Mouse (Mus musculus): ENCODE results near the gene 1110008P14Rik. TPM values are rescaled to one million over a fixed set of nuclear protein-coding genes. Genes with fewer than 3 reads are reported as not detected.

1110008P14Rik gene
- polyA plus RNA-seq, 1 experiment = 102 TPM

GRCm38 (mm10) chr2:32353007-32353542 is 28.7 kb downstream of the 1110008P14Rik start, which contains the start of gene Dnm1:
Dnm1 (minus strand) TSS chr2:32353338.
- peak within 1 kb of the TSS; percentile 93 for H3K4me3 ChIP-seq (ENCODE audit: control insufficient read depth, low read depth, low read length)
- H3K27ac ChIP-seq (ENCODE audit: control insufficient read depth, insufficient read depth, low read depth, low read length) = peak within 1 kb of the TSS; percentile 51
- H3K27me3 ChIP-seq (ENCODE audit: control insufficient read depth, insufficient read depth, low read length) = no peaks in the 10 kb centered on the region
- H3K36me3 ChIP-seq (ENCODE audit: control insufficient read depth, insufficient read depth, low read length) = no peaks in the 10 kb centered on the region
- peaks cover 9% of the 10 kb centered on the region for H3K4me1 ChIP-seq (ENCODE audit: control insufficient read depth, insufficient read depth, low read length)
- TF ChIP-seq POLR2A (IDR thresholded peaks at IDR 0.05; ENCODE audit: control insufficient read depth, low read depth, low read length) (peak; percentile 63), CTCF (IDR thresholded peaks at IDR 0.05; ENCODE audit: control insufficient read depth, insufficient read depth, insufficient replicate concordance, low read depth, low read length) (peak; percentile 91)

- no peaks in the 10 kb centered on the region for H3K27me3 ChIP-seq (ENCODE audit: control insufficient read depth, insufficient read depth, low read length)
- H3K4me1 ChIP-seq (ENCODE audit: control insufficient read depth, insufficient read depth, low read length) = peaks cover 9% of the 10 kb centered on the region
- no peak for TF ChIP-seq POLR2A (IDR thresholded peaks at IDR 0.05; ENCODE audit: control insufficient read depth, low read depth, low read length)
- TF ChIP-seq CTCF (IDR thresholded peaks at IDR 0.05; ENCODE audit: control insufficient read depth, insufficient read depth, insufficient replicate concordance, low read depth, low read length) = no peak
- H3K4me3 ChIP-seq (ENCODE audit: control insufficient read depth, low read depth, low read length) = peak within 1 kb of the TSS; percentile 93
- no peak within 1 kb of the TSS for H3K27ac ChIP-seq (ENCODE audit: control insufficient read depth, insufficient read depth, low read depth, low read length)
- H3K36me3 ChIP-seq (ENCODE audit: control insufficient read depth, insufficient read depth, low read length) = no peaks in the 10 kb centered on the region
Observed at GRCm38 (mm10) chr2:32352151-32353006, 29.4 kb downstream of the 1110008P14Rik start, which contains the start of gene Ciz1. Ciz1 (plus strand) TSS chr2:32352327.

- Histone ChIP-seq H3K36me3 (ENCODE audit: control insufficient read depth, insufficient read depth, low read length) (no peaks in the 10 kb centered on the region), H3K4me1 (ENCODE audit: control insufficient read depth, insufficient read depth, low read length) (peaks cover 9% of the 10 kb centered on the region), H3K27ac (ENCODE audit: control insufficient read depth, insufficient read depth, low read depth, low read length) (no peak overlapping the region), H3K4me3 (ENCODE audit: control insufficient read depth, low read depth, low read length) (no peak overlapping the region), H3K27me3 (ENCODE audit: control insufficient read depth, insufficient read depth, low read length) (no peaks in the 10 kb centered on the region)
- TF ChIP-seq POLR2A (IDR thresholded peaks at IDR 0.05; ENCODE audit: control insufficient read depth, low read depth, low read length) = no peak
Observed at GRCm38 (mm10) chr2:32351471-32351961, 30.2 kb downstream of the 1110008P14Rik start.

GRCm38 (mm10) chr2:32350471-32351051 is 31.2 kb downstream of the 1110008P14Rik start:
- Histone ChIP-seq H3K36me3 (ENCODE audit: control insufficient read depth, insufficient read depth, low read length) (no peaks in the 10 kb centered on the region), H3K27me3 (ENCODE audit: control insufficient read depth, insufficient read depth, low read length) (no peaks in the 10 kb centered on the region), H3K4me1 (ENCODE audit: control insufficient read depth, insufficient read depth, low read length) (peaks cover 9% of the 10 kb centered on the region), H3K4me3 (ENCODE audit: control insufficient read depth, low read depth, low read length) (no peak overlapping the region), H3K27ac (ENCODE audit: control insufficient read depth, insufficient read depth, low read depth, low read length) (no peak overlapping the region)
- TF ChIP-seq POLR2A (IDR thresholded peaks at IDR 0.05; ENCODE audit: control insufficient read depth, low read depth, low read length) = no peak
- TF ChIP-seq CTCF (IDR thresholded peaks at IDR 0.05; ENCODE audit: control insufficient read depth, insufficient read depth, insufficient replicate concordance, low read depth, low read length) = no peak

GRCm38 (mm10) chr2:32349625-32350255 is 32.0 kb downstream of the 1110008P14Rik start:
- Histone ChIP-seq H3K27ac (ENCODE audit: control insufficient read depth, insufficient read depth, low read depth, low read length) (no peak overlapping the region), H3K36me3 (ENCODE audit: control insufficient read depth, insufficient read depth, low read length) (no peaks in the 10 kb centered on the region), H3K27me3 (ENCODE audit: control insufficient read depth, insufficient read depth, low read length) (no peaks in the 10 kb centered on the region), H3K4me1 (ENCODE audit: control insufficient read depth, insufficient read depth, low read length) (peaks cover 9% of the 10 kb centered on the region), H3K4me3 (ENCODE audit: control insufficient read depth, low read depth, low read length) (no peak overlapping the region)
- TF ChIP-seq POLR2A (IDR thresholded peaks at IDR 0.05; ENCODE audit: control insufficient read depth, low read depth, low read length) (no peak), CTCF (IDR thresholded peaks at IDR 0.05; ENCODE audit: control insufficient read depth, insufficient read depth, insufficient replicate concordance, low read depth, low read length) (no peak)

- Histone ChIP-seq H3K27me3 (ENCODE audit: control insufficient read depth, insufficient read depth, low read length) (no peaks in the 10 kb centered on the region), H3K4me1 (ENCODE audit: control insufficient read depth, insufficient read depth, low read length) (peaks cover 9% of the 10 kb centered on the region), H3K27ac (ENCODE audit: control insufficient read depth, insufficient read depth, low read depth, low read length) (no peak overlapping the region), H3K36me3 (ENCODE audit: control insufficient read depth, insufficient read depth, low read length) (no peaks in the 10 kb centered on the region), H3K4me3 (ENCODE audit: control insufficient read depth, low read depth, low read length) (no peak overlapping the region)
- TF ChIP-seq CTCF (IDR thresholded peaks at IDR 0.05; ENCODE audit: control insufficient read depth, insufficient read depth, insufficient replicate concordance, low read depth, low read length) (no peak), POLR2A (IDR thresholded peaks at IDR 0.05; ENCODE audit: control insufficient read depth, low read depth, low read length) (no peak)
Observed at GRCm38 (mm10) chr2:32348311-32348710, 33.4 kb downstream of the 1110008P14Rik start.

- H3K36me3 ChIP-seq (ENCODE audit: control insufficient read depth, insufficient read depth, low read length) = no peaks in the 10 kb centered on the region
- no peak overlapping the region for H3K27ac ChIP-seq (ENCODE audit: control insufficient read depth, insufficient read depth, low read depth, low read length)
- no peak for TF ChIP-seq POLR2A (IDR thresholded peaks at IDR 0.05; ENCODE audit: control insufficient read depth, low read depth, low read length)
- TF ChIP-seq CTCF (IDR thresholded peaks at IDR 0.05; ENCODE audit: control insufficient read depth, insufficient read depth, insufficient replicate concordance, low read depth, low read length) = no peak
- H3K27me3 ChIP-seq (ENCODE audit: control insufficient read depth, insufficient read depth, low read length) = no peaks in the 10 kb centered on the region
- no peak overlapping the region for H3K4me3 ChIP-seq (ENCODE audit: control insufficient read depth, low read depth, low read length)
- peaks cover 5% of the 10 kb centered on the region for H3K4me1 ChIP-seq (ENCODE audit: control insufficient read depth, insufficient read depth, low read length)
Observed at GRCm38 (mm10) chr2:32347019-32347418, 34.7 kb downstream of the 1110008P14Rik start.
